Mouse (Mus musculus): Measurements from ENCODE around the gene Cryge. TPM values are rescaled to one million over a fixed set of nuclear protein-coding genes. Genes with fewer than 3 reads are reported as not detected.

The Cryge gene
- polyA plus RNA-seq, 2 experiments, result not detected

DNA sequence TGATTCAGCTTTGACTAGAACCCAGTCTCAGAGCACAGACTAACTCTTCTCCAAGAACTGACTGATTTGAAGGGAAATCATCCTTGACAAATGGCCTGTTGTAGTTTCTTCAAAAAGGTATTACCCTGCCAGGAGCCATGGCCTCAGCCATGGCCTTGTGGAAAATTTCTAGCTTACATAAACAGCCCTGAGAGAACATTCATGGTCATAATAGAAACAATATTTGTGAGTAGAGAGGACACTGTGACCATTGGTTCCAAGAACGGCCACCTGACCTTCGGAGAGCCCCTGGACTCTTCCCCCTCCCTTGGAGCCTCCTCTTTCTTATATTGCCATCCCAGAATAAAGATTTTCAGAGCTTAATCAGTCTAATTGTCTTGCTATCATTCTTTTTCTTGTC, 7.5 kb downstream of the Cryge start:
- TF ChIP-seq EP300 (IDR thresholded peaks at IDR 0.05; ENCODE audit: low read depth) (no peak), CTCF (IDR thresholded peaks at IDR 0.05; ENCODE audit: low read depth) (no peak)
- Histone ChIP-seq H3K4me2 (ENCODE audit: low read depth) (no peak overlapping the region), H3K9ac (replicated peaks) (no peak overlapping the region), H3K36me3 (replicated peaks; ENCODE audit: control insufficient read depth, insufficient read depth, low read depth) (no peaks in the 10 kb centered on the region), H3K27me3 (ENCODE audit: control insufficient read depth, insufficient read depth, low read length) (no peaks in the 10 kb centered on the region), H3K27ac (no peak overlapping the region), H3K4me1 (replicated peaks; ENCODE audit: control insufficient read depth in 2 of 2, insufficient read depth in 2 of 2, low read length in 1 of 2) (no peaks in the 10 kb centered on the region), H3K9me3 (ENCODE audit: control insufficient read depth, low read length) (no peaks in the 10 kb centered on the region), H3K4me3 (ENCODE audit: insufficient read depth in 1 of 2, low read depth in 2 of 2, low read length in 2 of 2) (no peak overlapping the region)
- ATAC-seq (ENCODE audit: insufficient read depth) (no peak), DNase-seq (ENCODE audit: low read depth in 3 of 3, low spot score in 3 of 3) (no peak)
- 65% methylated on average over 2 of the region's 2 CpGs for WGBS (ENCODE audit: insufficient replicate concordance)

DNA sequence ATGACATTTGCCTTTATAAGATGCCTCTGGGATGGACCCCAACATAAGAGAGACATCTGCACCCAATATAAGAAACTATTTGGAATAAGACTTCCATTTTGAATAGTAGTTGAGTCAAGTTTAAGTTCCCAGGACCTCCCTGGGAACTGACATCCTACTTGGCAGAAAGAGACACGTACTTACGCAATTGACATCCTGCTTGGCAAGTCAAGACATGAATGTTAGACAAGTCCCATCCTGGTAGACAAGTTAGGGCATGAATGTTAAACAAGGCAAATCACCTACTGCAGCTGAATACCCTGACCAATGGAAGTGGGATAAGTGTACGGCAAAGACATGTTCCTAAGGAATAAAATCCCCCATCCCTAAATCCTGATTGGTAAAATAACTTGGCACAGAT, 9.1 kb downstream of the Cryge start:
- no peaks in the 10 kb centered on the region for H3K4me1 ChIP-seq (replicated peaks; ENCODE audit: control insufficient read depth in 2 of 2, insufficient read depth in 2 of 2, low read length in 1 of 2)

DNA sequence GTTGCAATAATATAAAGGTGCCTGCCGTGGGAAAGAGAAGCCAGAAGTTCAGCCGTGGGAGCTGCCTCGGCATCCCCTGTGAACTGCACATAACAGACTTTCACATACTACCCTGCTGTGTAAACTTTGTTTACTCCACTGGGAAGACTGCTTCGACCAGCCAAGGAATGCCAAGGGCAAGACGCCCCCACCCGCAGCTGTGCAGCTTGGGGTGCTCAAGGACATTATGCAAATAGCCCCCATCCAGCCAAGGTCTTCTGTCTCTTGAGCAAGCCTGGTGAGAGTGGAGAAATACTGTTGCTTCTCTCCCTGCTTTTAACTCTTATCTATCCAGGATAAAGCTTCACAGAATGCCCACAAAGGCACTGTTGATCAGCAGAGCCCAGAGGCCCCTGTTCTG, 10.1 kb downstream of the Cryge start:
- Histone ChIP-seq H3K9ac (replicated peaks) (no peak overlapping the region), H3K27ac (no peak overlapping the region), H3K27me3 (ENCODE audit: control insufficient read depth, insufficient read depth, low read length) (no peaks in the 10 kb centered on the region), H3K9me3 (ENCODE audit: control insufficient read depth, low read length) (no peaks in the 10 kb centered on the region), H3K4me2 (ENCODE audit: low read depth) (no peak overlapping the region), H3K4me1 (replicated peaks; ENCODE audit: control insufficient read depth in 2 of 2, insufficient read depth in 2 of 2, low read length in 1 of 2) (no peaks in the 10 kb centered on the region), H3K4me3 (ENCODE audit: insufficient read depth in 1 of 2, low read depth in 2 of 2, low read length in 2 of 2) (no peak overlapping the region), H3K36me3 (replicated peaks; ENCODE audit: control insufficient read depth, insufficient read depth, low read depth) (no peaks in the 10 kb centered on the region)
- no peak for TF ChIP-seq EP300 (IDR thresholded peaks at IDR 0.05; ENCODE audit: low read depth)
- TF ChIP-seq CTCF (IDR thresholded peaks at IDR 0.05; ENCODE audit: low read depth), result no peak
- DNase-seq (ENCODE audit: low read depth in 3 of 3, low spot score in 3 of 3), result no peak
- 69% methylated on average over 6 of the region's 6 CpGs for WGBS (ENCODE audit: insufficient replicate concordance)
- no peak for ATAC-seq (ENCODE audit: insufficient read depth)

More for the DNA sequence above, 9.1 kb downstream of the Cryge start:
- H3K9me3 ChIP-seq (ENCODE audit: control insufficient read depth, low read length), result no peaks in the 10 kb centered on the region
- ATAC-seq (ENCODE audit: insufficient read depth), result no peak
- H3K9ac ChIP-seq (replicated peaks), result no peak overlapping the region
- no peaks in the 10 kb centered on the region for H3K36me3 ChIP-seq (replicated peaks; ENCODE audit: control insufficient read depth, insufficient read depth, low read depth)
- TF ChIP-seq EP300 (IDR thresholded peaks at IDR 0.05; ENCODE audit: low read depth), result no peak
- no peak for TF ChIP-seq CTCF (IDR thresholded peaks at IDR 0.05; ENCODE audit: low read depth)
- H3K4me2 ChIP-seq (ENCODE audit: low read depth), result no peak overlapping the region
- no peak for DNase-seq (ENCODE audit: low read depth in 3 of 3, low spot score in 3 of 3)
- 71% methylated on average over 3 of the region's 3 CpGs for WGBS (ENCODE audit: insufficient replicate concordance)
- H3K27me3 ChIP-seq (ENCODE audit: control insufficient read depth, insufficient read depth, low read length), result no peaks in the 10 kb centered on the region
- no peak overlapping the region for H3K4me3 ChIP-seq (ENCODE audit: insufficient read depth in 1 of 2, low read depth in 2 of 2, low read length in 2 of 2)
- no peak overlapping the region for H3K27ac ChIP-seq

DNA sequence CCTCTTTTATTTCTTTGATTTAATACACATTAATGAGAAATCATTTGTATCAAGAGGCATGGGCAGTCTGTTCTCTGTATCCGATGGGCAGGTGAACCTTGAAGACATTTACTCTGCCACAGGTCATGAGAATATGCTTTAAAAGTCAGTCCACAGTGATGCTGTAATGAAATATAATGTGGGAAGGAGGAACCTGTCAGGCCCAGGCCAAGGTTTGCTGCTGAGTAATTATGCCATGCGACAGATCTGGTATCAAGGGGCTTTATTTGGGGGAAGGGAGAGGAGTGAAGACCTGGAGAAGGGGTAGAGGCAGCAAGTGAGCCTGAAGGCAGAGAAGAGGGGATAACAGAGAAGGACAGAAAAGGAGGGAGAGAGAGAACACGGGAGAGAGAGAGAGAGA, 11.3 kb downstream of the Cryge start:
- Histone ChIP-seq H3K9me3 (ENCODE audit: control insufficient read depth, low read length) (no peaks in the 10 kb centered on the region), H3K27ac (no peak overlapping the region), H3K4me1 (replicated peaks; ENCODE audit: control insufficient read depth in 2 of 2, insufficient read depth in 2 of 2, low read length in 1 of 2) (no peaks in the 10 kb centered on the region), H3K9ac (replicated peaks) (no peak overlapping the region), H3K4me2 (ENCODE audit: low read depth) (no peak overlapping the region), H3K27me3 (ENCODE audit: control insufficient read depth, insufficient read depth, low read length) (no peaks in the 10 kb centered on the region), H3K36me3 (replicated peaks; ENCODE audit: control insufficient read depth, insufficient read depth, low read depth) (no peaks in the 10 kb centered on the region), H3K4me3 (ENCODE audit: insufficient read depth in 1 of 2, low read depth in 2 of 2, low read length in 2 of 2) (no peak overlapping the region)
- DNase-seq (ENCODE audit: low read depth in 3 of 3, low spot score in 3 of 3) (no peak), ATAC-seq (ENCODE audit: insufficient read depth) (no peak)
- WGBS (ENCODE audit: insufficient replicate concordance), result 64% methylated on average over 3 of the region's 3 CpGs
- TF ChIP-seq EP300 (IDR thresholded peaks at IDR 0.05; ENCODE audit: low read depth), result no peak
- TF ChIP-seq CTCF (IDR thresholded peaks at IDR 0.05; ENCODE audit: low read depth), result no peak

DNA sequence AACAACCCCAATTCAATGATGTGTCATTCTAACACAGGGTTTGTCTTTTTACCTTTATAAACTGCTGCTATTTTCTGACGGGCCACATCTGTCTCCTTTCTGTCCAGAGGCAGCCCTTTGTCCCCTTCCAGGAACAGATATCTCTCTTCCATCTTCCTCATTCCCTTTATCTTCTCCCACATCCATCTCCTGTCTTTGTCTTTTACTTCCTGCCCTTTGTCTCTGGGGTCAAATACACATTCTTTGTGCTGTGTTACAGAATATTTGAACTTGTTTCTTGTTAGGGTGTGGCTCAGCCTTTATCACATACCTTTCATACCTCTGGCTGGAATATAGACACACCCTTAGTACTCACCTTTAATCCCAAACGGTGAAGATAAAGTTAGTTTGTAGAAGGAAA, 13.4 kb downstream of the Cryge start:
- Histone ChIP-seq H3K4me3 (ENCODE audit: insufficient read depth in 1 of 2, low read depth in 2 of 2, low read length in 2 of 2) (no peak overlapping the region), H3K36me3 (replicated peaks; ENCODE audit: control insufficient read depth, insufficient read depth, low read depth) (no peaks in the 10 kb centered on the region), H3K27me3 (ENCODE audit: control insufficient read depth, insufficient read depth, low read length) (no peaks in the 10 kb centered on the region), H3K9ac (replicated peaks) (no peak overlapping the region), H3K4me1 (replicated peaks; ENCODE audit: control insufficient read depth in 2 of 2, insufficient read depth in 2 of 2, low read length in 1 of 2) (no peaks in the 10 kb centered on the region), H3K9me3 (ENCODE audit: control insufficient read depth, low read length) (no peaks in the 10 kb centered on the region), H3K4me2 (ENCODE audit: low read depth) (no peak overlapping the region), H3K27ac (no peak overlapping the region)
- 21% methylated on average over 2 of the region's 2 CpGs for WGBS (ENCODE audit: insufficient replicate concordance)
- no peak for TF ChIP-seq EP300 (IDR thresholded peaks at IDR 0.05; ENCODE audit: low read depth)
- TF ChIP-seq CTCF (IDR thresholded peaks at IDR 0.05; ENCODE audit: low read depth), result no peak
- DNase-seq (ENCODE audit: low read depth in 3 of 3, low spot score in 3 of 3) (no peak), ATAC-seq (ENCODE audit: insufficient read depth) (no peak)

Data from liver, embryonic 14.5 days (tissue).